Mouse (Mus musculus) neural tube, embryonic 15.5 days (tissue): ENCODE results near the gene Aars. TPM values are rescaled to one million over a fixed set of nuclear protein-coding genes. Genes with fewer than 3 reads are reported as not detected.
"Not testable (repeated sequence)": the region's sequence is repeated elsewhere in the genome, so short reads cannot be mapped to it uniquely, and the experiment has no call there.

Experiments used
- ATAC-seq: fragments of 200-750 bp; cut with Nextera tagmentation; 2 replicates; pipeline ENCODE4 v1.8.0; 2017; ENCODE audit warnings: mild to moderate bottlenecking, moderate TSS enrichment, moderate library complexity; ENCODE audit not compliant: low FRiP score
- H3K27ac ChIP-seq: fragments of 300-500 bp; sonication (generic); replicated peaks from 2 replicates; pipeline ENCODE4 v1.5.1; 2015; ENCODE audit warnings: mild to moderate bottlenecking, inconsistent platforms
- H3K27me3 ChIP-seq: fragments of 300-500 bp; sonication (generic); replicated peaks from 2 replicates; pipeline ENCODE4 v1.6.1; 2015; ENCODE audit warnings: inconsistent platforms
- H3K36me3 ChIP-seq: fragments of 300-500 bp; sonication (generic); 2 replicates; pipeline ENCODE4 v1.6.1; 2015; ENCODE audit warnings: inconsistent platforms
- H3K4me1 ChIP-seq: fragments of 300-500 bp; sonication (generic); 2 replicates; pipeline ENCODE4 v1.6.1; 2015; ENCODE audit warnings: inconsistent platforms
- H3K4me2 ChIP-seq: fragments of 300-500 bp; sonication (generic); 2 replicates; pipeline ENCODE4 v1.6.1; 2015; ENCODE audit warnings: inconsistent platforms, mild to moderate bottlenecking, moderate library complexity
- H3K4me3 ChIP-seq: fragments of 300-500 bp; sonication (generic); replicated peaks from 2 replicates; pipeline ENCODE4 v1.5.1; 2015; ENCODE audit warnings: mild to moderate bottlenecking, inconsistent platforms
- H3K9ac ChIP-seq: fragments of 300-500 bp; sonication (generic); replicated peaks from 2 replicates; pipeline ENCODE4 v1.6.1; 2015; ENCODE audit warnings: mild to moderate bottlenecking, inconsistent platforms
- H3K9me3 ChIP-seq: fragments of 300-500 bp; sonication (generic); replicated peaks from 2 replicates; pipeline ENCODE4 v1.6.1; 2016; ENCODE audit warnings: inconsistent platforms
- WGBS: fragments of 180-500 bp; shearing (Covaris S2); methylation state at CpG from one replicate; pipeline ENCODE4 v1.1.7; 2015; ENCODE audit warnings: mixed read lengths; 5-methylcytosine and 5-hydroxymethylcytosine counted together
- polyA plus RNA-seq: library from polyadenylated mRNA; unstranded; fragments of >200 nt; fragmentation: Nextera tagmentation; extraction: Ambion mirVana; gene quantifications from 2 replicates; pipeline ENCODE4 v1.2.1, GENCODE M21; 2015

Aars gene
- polyA plus RNA-seq, 1 experiment from 2014 or later, result 91.0 TPM

- no peaks in the 10 kb centered on the region for H3K27me3 ChIP-seq
- WGBS, result under 1% methylated on average over 68 of the region's 68 CpGs
- peak within 1 kb of the TSS; percentile 94 for H3K4me3 ChIP-seq
- no peaks in the 10 kb centered on the region for H3K9me3 ChIP-seq
- peak within 1 kb of the TSS; percentile 80 for H3K27ac ChIP-seq
- H3K9ac ChIP-seq, result peak within 1 kb of the TSS; percentile 83
- H3K4me2 ChIP-seq, result peak within 1 kb of the TSS; percentile 99
- peaks cover 47% of the 10 kb centered on the region for H3K36me3 ChIP-seq
- peak; percentile 94 for ATAC-seq
- H3K4me1 ChIP-seq, result peaks cover 28% of the 10 kb centered on the region
Measured at GRCm38 (mm10) chr8:111056158-111056663, 23.3 kb downstream of the Aars start, which contains the start of gene Exosc6. Gene Exosc6, plus strand, starts transcription at chr8:111056339.

- H3K4me1 ChIP-seq, result peaks cover 32% of the 10 kb centered on the region
- H3K36me3 ChIP-seq, result peaks cover 41% of the 10 kb centered on the region
- peak; percentile 51 for ATAC-seq
- WGBS, result under 1% methylated on average over 50 of the region's 63 CpGs
- peak overlapping the region; percentile 94 for H3K4me3 ChIP-seq
- no peaks in the 10 kb centered on the region for H3K9me3 ChIP-seq
- H3K9ac ChIP-seq, result peak overlapping the region; percentile 83
- H3K27me3 ChIP-seq, result no peaks in the 10 kb centered on the region
- peak overlapping the region; percentile 99 for H3K4me2 ChIP-seq
- H3K27ac ChIP-seq, result peak overlapping the region; percentile 80
Measured at GRCm38 (mm10) chr8:111056691-111057293, 23.8 kb downstream of the Aars start.

GRCm38 (mm10) chr8:111058946-111059572 is 26.1 kb downstream of the Aars start:
- WGBS, result 53% methylated on average over 2 of the region's 2 CpGs
- ATAC-seq, result no peak
- Histone ChIP-seq H3K4me1 (peaks cover 39% of the 10 kb centered on the region), H3K4me3 (no peak overlapping the region), H3K4me2 (no peak overlapping the region), H3K27ac (no peak overlapping the region), H3K9me3 (no peaks in the 10 kb centered on the region), H3K27me3 (no peaks in the 10 kb centered on the region), H3K36me3 (peaks cover 19% of the 10 kb centered on the region), H3K9ac (no peak overlapping the region)

DNA sequence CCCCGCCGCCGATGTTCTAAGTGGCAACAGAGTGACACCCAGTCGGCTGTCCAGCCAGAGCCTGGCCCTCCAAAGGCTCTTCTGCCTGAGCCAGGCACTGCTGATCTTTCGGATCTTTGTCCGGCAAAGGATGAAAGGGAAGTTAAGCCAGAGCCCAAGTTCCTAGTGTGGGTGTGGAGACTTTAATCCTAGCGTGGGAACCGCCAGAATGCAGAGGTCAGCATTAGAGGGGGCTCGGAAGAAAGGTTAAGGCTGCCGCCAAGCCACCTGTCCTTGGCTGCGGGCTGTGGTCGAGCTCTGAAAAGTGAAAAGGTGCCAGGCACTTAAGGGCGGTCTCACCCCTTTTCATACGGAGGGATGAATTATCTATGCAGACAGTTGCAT is 28.7 kb downstream of the Aars start:
- WGBS, result 0% methylated on average over 14 of the region's 14 CpGs
- H3K4me2 ChIP-seq, result peak overlapping the region; percentile 61
- ATAC-seq, result 0 out of 2 replicates have a peak, but pooled peaks have one; percentile 1
- peak overlapping the region; percentile 72 for H3K4me3 ChIP-seq
- peak overlapping the region; percentile 70 for H3K9ac ChIP-seq
- H3K4me1 ChIP-seq, result peaks cover 39% of the 10 kb centered on the region
- peak overlapping the region; percentile 86 for H3K27ac ChIP-seq
- no peaks in the 10 kb centered on the region for H3K36me3 ChIP-seq
- H3K27me3 ChIP-seq, result no peaks in the 10 kb centered on the region
- H3K9me3 ChIP-seq, result no peaks in the 10 kb centered on the region

DNA sequence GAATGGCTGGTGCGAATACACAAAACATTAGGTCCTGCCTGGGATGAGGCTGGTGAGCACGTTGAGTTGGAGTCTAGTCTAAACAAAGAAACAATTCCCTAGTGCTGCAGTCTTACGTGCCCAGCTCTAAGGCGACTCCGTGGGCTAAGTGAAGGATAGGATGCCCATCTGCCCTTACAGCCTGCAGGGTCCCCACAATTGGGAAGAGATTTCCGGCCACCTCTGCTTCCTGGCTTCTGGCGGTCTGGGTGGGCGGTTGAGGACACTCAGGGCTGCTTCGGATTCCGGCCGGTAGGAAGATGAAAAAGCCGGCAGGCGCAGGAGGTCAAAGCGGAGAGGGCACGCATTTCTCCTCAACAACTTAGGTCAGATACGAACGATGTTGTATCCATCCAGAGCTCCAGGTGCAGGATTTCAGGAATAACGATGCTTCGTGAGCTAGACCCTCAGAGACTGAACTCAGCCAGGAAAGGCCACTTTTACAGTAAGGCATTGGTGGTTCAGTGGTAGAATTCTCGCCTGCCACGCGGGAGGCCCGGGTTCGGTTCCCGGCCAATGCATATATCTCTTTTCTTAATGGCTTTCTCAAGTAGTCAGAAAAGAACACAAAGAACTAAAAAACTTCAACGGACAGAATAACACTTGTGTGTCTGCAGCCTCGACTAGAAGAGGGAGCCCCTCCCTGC is 29.3 kb downstream of the Aars start:
- no peaks in the 10 kb centered on the region for H3K27me3 ChIP-seq
- 0% methylated on average over 27 of the region's 27 CpGs for WGBS
- peak overlapping the region; percentile 72 for H3K4me3 ChIP-seq
- H3K9ac ChIP-seq, result peak overlapping the region; percentile 70
- H3K36me3 ChIP-seq, result no peaks in the 10 kb centered on the region
- peak overlapping the region; percentile 61 for H3K4me2 ChIP-seq
- ATAC-seq, result peak; percentile 92
- no peaks in the 10 kb centered on the region for H3K9me3 ChIP-seq
- peaks cover 33% of the 10 kb centered on the region for H3K4me1 ChIP-seq
- H3K27ac ChIP-seq, result peak overlapping the region; percentile 86

GRCm38 (mm10) chr8:111062893-111063292 is 29.9 kb downstream of the Aars start:
- WGBS, result 50% methylated on average over 2 of the region's 2 CpGs
- Histone ChIP-seq H3K9me3 (no peaks in the 10 kb centered on the region), H3K4me3 (no peak overlapping the region), H3K36me3 (no peaks in the 10 kb centered on the region), H3K4me1 (peaks cover 27% of the 10 kb centered on the region), H3K27me3 (no peaks in the 10 kb centered on the region), H3K9ac (no peak overlapping the region), H3K4me2 (peak overlapping the region; percentile 61), H3K27ac (0 out of 2 replicates have a peak overlapping the region, but pooled peaks have one; percentile 30)
- no peak for ATAC-seq

- Histone ChIP-seq H3K27me3 (0 out of 2 replicates have a peak, but pooled peaks cover 3% of the 10 kb centered on the region), H3K9ac (no peak overlapping the region), H3K4me2 (no peak overlapping the region), H3K9me3 (no peaks in the 10 kb centered on the region), H3K4me1 (peaks cover 10% of the 10 kb centered on the region), H3K27ac (no peak overlapping the region), H3K36me3 (no peaks in the 10 kb centered on the region), H3K4me3 (no peak overlapping the region)
- WGBS, result 68% methylated on average over 4 of the region's 4 CpGs
- ATAC-seq, result no peak
Measured at GRCm38 (mm10) chr8:111066308-111066707, 33.4 kb downstream of the Aars start.

- Histone ChIP-seq H3K36me3 (no peaks in the 10 kb centered on the region), H3K4me1 (peaks cover 7% of the 10 kb centered on the region), H3K9ac (no peak overlapping the region), H3K4me3 (no peak overlapping the region), H3K27ac (no peak overlapping the region), H3K9me3 (no peaks in the 10 kb centered on the region), H3K4me2 (no peak overlapping the region), H3K27me3 (0 out of 2 replicates have a peak, but pooled peaks cover 3% of the 10 kb centered on the region)
- ATAC-seq, result no peak
- WGBS, result 28% methylated on average over 10 of the region's 10 CpGs
Measured at GRCm38 (mm10) chr8:111067439-111067838, 34.5 kb downstream of the Aars start.

GRCm38 (mm10) chr8:111068660-111069059 is 35.7 kb downstream of the Aars start:
- H3K9me3 ChIP-seq, H3K9ac ChIP-seq, H3K4me3 ChIP-seq, H3K27me3 ChIP-seq, H3K4me2 ChIP-seq, H3K4me1 ChIP-seq, H3K27ac ChIP-seq, ATAC-seq, H3K36me3 ChIP-seq: not testable (repeated sequence)
- 92% methylated on average over 9 of the region's 9 CpGs for WGBS

GRCm38 (mm10) chr8:111075926-111076325 is 43.0 kb downstream of the Aars start:
- no peak for ATAC-seq
- Histone ChIP-seq H3K4me2 (no peak overlapping the region), H3K4me3 (no peak overlapping the region), H3K4me1 (no peaks in the 10 kb centered on the region), H3K36me3 (no peaks in the 10 kb centered on the region), H3K27me3 (0 out of 2 replicates have a peak, but pooled peaks cover 1% of the 10 kb centered on the region), H3K27ac (no peak overlapping the region), H3K9me3 (no peaks in the 10 kb centered on the region), H3K9ac (no peak overlapping the region)
- 74% methylated on average over 3 of the region's 3 CpGs for WGBS

DNA sequence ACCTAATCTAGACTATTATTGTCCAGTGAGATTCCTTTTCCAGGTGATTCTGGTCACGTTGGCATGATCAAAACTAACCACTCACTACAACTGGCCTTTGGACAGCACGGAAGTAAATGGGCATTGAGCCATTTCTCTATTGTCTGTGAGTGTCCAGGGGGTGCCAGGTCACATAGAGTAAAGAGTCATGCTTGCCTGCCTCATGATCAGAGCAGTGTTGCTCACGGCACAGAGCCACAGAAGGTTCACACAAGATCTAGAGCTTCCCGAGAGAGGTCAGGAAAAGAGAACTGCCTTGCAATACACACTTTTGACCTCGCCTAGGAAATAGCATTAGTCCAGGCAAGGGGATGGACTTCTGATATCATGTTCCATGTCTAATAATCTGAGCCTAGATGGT is 46.5 kb downstream of the Aars start:
- Histone ChIP-seq H3K27ac (no peak overlapping the region), H3K9ac (no peak overlapping the region), H3K36me3 (no peaks in the 10 kb centered on the region), H3K27me3 (no peaks in the 10 kb centered on the region), H3K9me3 (no peaks in the 10 kb centered on the region), H3K4me1 (no peaks in the 10 kb centered on the region), H3K4me3 (no peak overlapping the region), H3K4me2 (no peak overlapping the region)
- no peak for ATAC-seq
- 76% methylated on average over 5 of the region's 5 CpGs for WGBS
